Mouse (Mus musculus): ENCODE results near the gene Adig.
A peak's percentile ranks its signal among the peaks of the same experiment; 100 is the strongest.

Gene Adig

GRCm38 (mm10) chr2:158501836-158502812 is at the start of gene Adig:
TSS of gene Adig (plus strand) at chr2:158502612.
- no peak for DNase-seq (ENCODE audit: low spot score)

- DNase-seq (ENCODE audit: low spot score) = no peak
Measured at GRCm38 (mm10) chr2:158456451-158456850, 46.0 kb upstream of the Adig start.

GRCm38 (mm10) chr2:158457610-158458009 is 44.8 kb upstream of the Adig start:
- no peak for DNase-seq (ENCODE audit: low spot score)

- no peak for DNase-seq (ENCODE audit: low spot score)
Measured at GRCm38 (mm10) chr2:158462450-158462849, 40.0 kb upstream of the Adig start.

GRCm38 (mm10) chr2:158474159-158474558 is 28.3 kb upstream of the Adig start:
- DNase-seq (ENCODE audit: low spot score) = no peak

GRCm38 (mm10) chr2:158477640-158478039 is 24.8 kb upstream of the Adig start:
- no peak for DNase-seq (ENCODE audit: low spot score)

GRCm38 (mm10) chr2:158498457-158498856 is 4.0 kb upstream of the Adig start:
- no peak for DNase-seq (ENCODE audit: low spot score)

GRCm38 (mm10) chr2:158503226-158503625 is 814 bp downstream of the Adig start:
- no peak for DNase-seq (ENCODE audit: low spot score)

GRCm38 (mm10) chr2:158503671-158504070 is 1.3 kb downstream of the Adig start:
- DNase-seq (ENCODE audit: low spot score) = no peak

GRCm38 (mm10) chr2:158506475-158506874 is 4.1 kb downstream of the Adig start:
- DNase-seq (ENCODE audit: low spot score) = no peak

- DNase-seq (ENCODE audit: low spot score) = no peak
Measured at GRCm38 (mm10) chr2:158507046-158507445, 4.6 kb downstream of the Adig start.

GRCm38 (mm10) chr2:158510665-158511064 is 8.3 kb downstream of the Adig start:
- DNase-seq (ENCODE audit: low spot score) = peak; percentile 82

GRCm38 (mm10) chr2:158512528-158512927 is 10.1 kb downstream of the Adig start, which contains the start of gene Arhgap40:
TSS of gene Arhgap40 (plus strand) at chr2:158512796.
- DNase-seq (ENCODE audit: low spot score) = peak; percentile 42

GRCm38 (mm10) chr2:158513821-158514336 is 11.5 kb downstream of the Adig start:
- DNase-seq (ENCODE audit: low spot score) = no peak

GRCm38 (mm10) chr2:158518583-158518982 is 16.2 kb downstream of the Adig start:
- no peak for DNase-seq (ENCODE audit: low spot score)

- DNase-seq (ENCODE audit: low spot score) = no peak
Measured at GRCm38 (mm10) chr2:158519071-158519470, 16.7 kb downstream of the Adig start.

- no peak for DNase-seq (ENCODE audit: low spot score)
Measured at GRCm38 (mm10) chr2:158519800-158520199, 17.4 kb downstream of the Adig start.

- DNase-seq (ENCODE audit: low spot score) = peak; percentile 70
Measured at GRCm38 (mm10) chr2:158523060-158523459, 20.6 kb downstream of the Adig start.

GRCm38 (mm10) chr2:158524129-158524860 is 21.9 kb downstream of the Adig start:
- DNase-seq (ENCODE audit: low spot score) = no peak

- peak; percentile 41 for DNase-seq (ENCODE audit: low spot score)
Measured at GRCm38 (mm10) chr2:158534090-158534489, 31.7 kb downstream of the Adig start.

GRCm38 (mm10) chr2:158534559-158534958 is 32.1 kb downstream of the Adig start:
- DNase-seq (ENCODE audit: low spot score) = no peak

GRCm38 (mm10) chr2:158539433-158540305 is 37.3 kb downstream of the Adig start:
- DNase-seq (ENCODE audit: low spot score) = no peak

Data from urinary bladder, postnatal 25 days (tissue).